Mouse (Mus musculus): ENCODE measurements around the gene Rps9.
"Not testable (repeated sequence)": the region's sequence is repeated elsewhere in the genome, so short reads cannot be mapped to it uniquely, and the experiment has no call there.

Gene Rps9

GRCm38 (mm10) chr7:3694949-3695305 lies 8.9 kb upstream of the Rps9 start:
- DNase-seq (ENCODE audit: low spot score in 2 of 2), result not testable (repeated sequence)

- DNase-seq (ENCODE audit: low spot score in 2 of 2), result no peak
These were observed 5.3 kb upstream of the Rps9 start for GRCm38 (mm10) chr7:3698471-3698870.

- DNase-seq (ENCODE audit: low spot score in 2 of 2), result no peak
These were observed 480 bp upstream of the Rps9 start for GRCm38 (mm10) chr7:3703148-3703878.

GRCm38 (mm10) chr7:3704475-3704874 lies 682 bp downstream of the Rps9 start:
- no peak for DNase-seq (ENCODE audit: low spot score in 2 of 2)

GRCm38 (mm10) chr7:3705461-3705860 lies 1.7 kb downstream of the Rps9 start:
- DNase-seq (ENCODE audit: low spot score in 2 of 2), result not testable (repeated sequence)

GRCm38 (mm10) chr7:3705911-3706310 lies 2.1 kb downstream of the Rps9 start:
- DNase-seq (ENCODE audit: low spot score in 2 of 2), result no peak

- DNase-seq (ENCODE audit: low spot score in 2 of 2), result no peak
These were observed 2.6 kb downstream of the Rps9 start for GRCm38 (mm10) chr7:3706343-3706934.

- no peak for DNase-seq (ENCODE audit: low spot score in 2 of 2)
These were observed 3.2 kb downstream of the Rps9 start for GRCm38 (mm10) chr7:3707027-3707426.

- DNase-seq (ENCODE audit: low spot score in 2 of 2), result no peak
These were observed 4.0 kb downstream of the Rps9 start for GRCm38 (mm10) chr7:3707568-3708413.

- not testable (repeated sequence) for DNase-seq (ENCODE audit: low spot score in 2 of 2)
These were observed 4.7 kb downstream of the Rps9 start for GRCm38 (mm10) chr7:3708447-3708980.

GRCm38 (mm10) chr7:3709000-3709399 lies 5.2 kb downstream of the Rps9 start:
- DNase-seq (ENCODE audit: low spot score in 2 of 2), result no peak

GRCm38 (mm10) chr7:3712264-3712942 lies 8.6 kb downstream of the Rps9 start:
- no peak for DNase-seq (ENCODE audit: low spot score in 2 of 2)

GRCm38 (mm10) chr7:3715249-3715648 lies 11.5 kb downstream of the Rps9 start:
- peak in 1 of 2 experiments; percentile 4 for DNase-seq (ENCODE audit: low spot score in 2 of 2)

- not testable (repeated sequence) for DNase-seq (ENCODE audit: low spot score in 2 of 2)
These were observed 16.5 kb downstream of the Rps9 start, which contains the start of gene Pirb for GRCm38 (mm10) chr7:3720268-3720667. Gene Pirb (minus strand): TSS chr7:3720391.

GRCm38 (mm10) chr7:3725459-3725858 lies 21.7 kb downstream of the Rps9 start:
- DNase-seq (ENCODE audit: low spot score in 2 of 2), result not testable (repeated sequence)

- DNase-seq (ENCODE audit: low spot score in 2 of 2), result not testable (repeated sequence)
These were observed 28.9 kb downstream of the Rps9 start for GRCm38 (mm10) chr7:3732675-3733074.
